Mouse (Mus musculus): ENCODE data around the gene Manba. TPM values are rescaled to one million over a fixed set of nuclear protein-coding genes. Genes with fewer than 3 reads are reported as not detected.

The Manba gene
- polyA plus RNA-seq, 1 experiment: not detected

GRCm38 (mm10) chr3:135498891-135499290, 13.5 kb downstream of the Manba start:
- Histone ChIP-seq H3K9me3 (ENCODE audit: control insufficient read depth, low read length) (peaks cover 6% of the 10 kb centered on the region), H3K4me1 (ENCODE audit: control insufficient read depth) (no peaks in the 10 kb centered on the region), H3K36me3 (ENCODE audit: control insufficient read depth) (no peaks in the 10 kb centered on the region), H3K4me3 (replicated peaks) (no peak overlapping the region), H3K27me3 (ENCODE audit: control insufficient read depth) (no peaks in the 10 kb centered on the region)
- TF ChIP-seq GATA1 (IDR thresholded peaks at IDR 0.05; ENCODE audit: low read length) (no peak), TAL1 (IDR thresholded peaks at IDR 0.05; ENCODE audit: low read length) (no peak)

GRCm38 (mm10) chr3:135503160-135503559, 17.7 kb downstream of the Manba start:
- Histone ChIP-seq H3K27me3 (ENCODE audit: control insufficient read depth) (no peaks in the 10 kb centered on the region), H3K4me1 (ENCODE audit: control insufficient read depth) (no peaks in the 10 kb centered on the region), H3K36me3 (ENCODE audit: control insufficient read depth) (no peaks in the 10 kb centered on the region), H3K9me3 (ENCODE audit: control insufficient read depth, low read length) (peaks cover 3% of the 10 kb centered on the region), H3K4me3 (replicated peaks) (no peak overlapping the region)
- TF ChIP-seq GATA1 (IDR thresholded peaks at IDR 0.05; ENCODE audit: low read length): no peak
- TF ChIP-seq TAL1 (IDR thresholded peaks at IDR 0.05; ENCODE audit: low read length): no peak

- no peak overlapping the region for H3K4me3 ChIP-seq (replicated peaks)
- H3K9me3 ChIP-seq (ENCODE audit: control insufficient read depth, low read length): no peaks in the 10 kb centered on the region
- H3K4me1 ChIP-seq (ENCODE audit: control insufficient read depth): no peaks in the 10 kb centered on the region
- TF ChIP-seq GATA1 (IDR thresholded peaks at IDR 0.05; ENCODE audit: low read length) (no peak), TAL1 (IDR thresholded peaks at IDR 0.05; ENCODE audit: low read length) (no peak)
- H3K36me3 ChIP-seq (ENCODE audit: control insufficient read depth): no peaks in the 10 kb centered on the region
- no peaks in the 10 kb centered on the region for H3K27me3 ChIP-seq (ENCODE audit: control insufficient read depth)
Measured at GRCm38 (mm10) chr3:135505369-135505909, 20.0 kb downstream of the Manba start.

GRCm38 (mm10) chr3:135505916-135506482, 20.6 kb downstream of the Manba start:
- no peak overlapping the region for H3K4me3 ChIP-seq (replicated peaks)
- no peak for TF ChIP-seq GATA1 (IDR thresholded peaks at IDR 0.05; ENCODE audit: low read length)
- no peak for TF ChIP-seq TAL1 (IDR thresholded peaks at IDR 0.05; ENCODE audit: low read length)
- no peaks in the 10 kb centered on the region for H3K36me3 ChIP-seq (ENCODE audit: control insufficient read depth)
- no peaks in the 10 kb centered on the region for H3K4me1 ChIP-seq (ENCODE audit: control insufficient read depth)
- H3K9me3 ChIP-seq (ENCODE audit: control insufficient read depth, low read length): no peaks in the 10 kb centered on the region
- H3K27me3 ChIP-seq (ENCODE audit: control insufficient read depth): no peaks in the 10 kb centered on the region

GRCm38 (mm10) chr3:135507506-135507905, 22.1 kb downstream of the Manba start:
- TF ChIP-seq GATA1 (IDR thresholded peaks at IDR 0.05; ENCODE audit: low read length) (no peak), TAL1 (IDR thresholded peaks at IDR 0.05; ENCODE audit: low read length) (no peak)
- no peaks in the 10 kb centered on the region for H3K4me1 ChIP-seq (ENCODE audit: control insufficient read depth)
- H3K36me3 ChIP-seq (ENCODE audit: control insufficient read depth): no peaks in the 10 kb centered on the region
- no peak overlapping the region for H3K4me3 ChIP-seq (replicated peaks)
- no peaks in the 10 kb centered on the region for H3K9me3 ChIP-seq (ENCODE audit: control insufficient read depth, low read length)
- no peaks in the 10 kb centered on the region for H3K27me3 ChIP-seq (ENCODE audit: control insufficient read depth)

GRCm38 (mm10) chr3:135508191-135508590, 22.8 kb downstream of the Manba start:
- Histone ChIP-seq H3K27me3 (ENCODE audit: control insufficient read depth) (no peaks in the 10 kb centered on the region), H3K4me1 (ENCODE audit: control insufficient read depth) (no peaks in the 10 kb centered on the region), H3K36me3 (ENCODE audit: control insufficient read depth) (no peaks in the 10 kb centered on the region), H3K9me3 (ENCODE audit: control insufficient read depth, low read length) (no peaks in the 10 kb centered on the region), H3K4me3 (replicated peaks) (no peak overlapping the region)
- no peak for TF ChIP-seq TAL1 (IDR thresholded peaks at IDR 0.05; ENCODE audit: low read length)
- TF ChIP-seq GATA1 (IDR thresholded peaks at IDR 0.05; ENCODE audit: low read length): no peak

GRCm38 (mm10) chr3:135510372-135510771, 25.0 kb downstream of the Manba start:
- TF ChIP-seq GATA1 (IDR thresholded peaks at IDR 0.05; ENCODE audit: low read length) (no peak), TAL1 (IDR thresholded peaks at IDR 0.05; ENCODE audit: low read length) (no peak)
- H3K9me3 ChIP-seq (ENCODE audit: control insufficient read depth, low read length): no peaks in the 10 kb centered on the region
- no peaks in the 10 kb centered on the region for H3K36me3 ChIP-seq (ENCODE audit: control insufficient read depth)
- no peaks in the 10 kb centered on the region for H3K4me1 ChIP-seq (ENCODE audit: control insufficient read depth)
- no peaks in the 10 kb centered on the region for H3K27me3 ChIP-seq (ENCODE audit: control insufficient read depth)
- H3K4me3 ChIP-seq (replicated peaks): no peak overlapping the region

GRCm38 (mm10) chr3:135511683-135512082, 26.3 kb downstream of the Manba start:
- H3K4me1 ChIP-seq (ENCODE audit: control insufficient read depth): peaks cover 1% of the 10 kb centered on the region; the same call in 1 of the 2 replicates
- H3K4me3 ChIP-seq (replicated peaks): no peak overlapping the region
- H3K36me3 ChIP-seq (ENCODE audit: control insufficient read depth): no peaks in the 10 kb centered on the region
- no peaks in the 10 kb centered on the region for H3K9me3 ChIP-seq (ENCODE audit: control insufficient read depth, low read length)
- H3K27me3 ChIP-seq (ENCODE audit: control insufficient read depth): no peaks in the 10 kb centered on the region
- no peak for TF ChIP-seq GATA1 (IDR thresholded peaks at IDR 0.05; ENCODE audit: low read length)
- no peak for TF ChIP-seq TAL1 (IDR thresholded peaks at IDR 0.05; ENCODE audit: low read length)

- no peak for TF ChIP-seq GATA1 (IDR thresholded peaks at IDR 0.05; ENCODE audit: low read length)
- TF ChIP-seq TAL1 (IDR thresholded peaks at IDR 0.05; ENCODE audit: low read length): no peak
- no peaks in the 10 kb centered on the region for H3K27me3 ChIP-seq (ENCODE audit: control insufficient read depth)
- peaks cover 8% of the 10 kb centered on the region for H3K4me1 ChIP-seq (ENCODE audit: control insufficient read depth)
- no peak overlapping the region for H3K4me3 ChIP-seq (replicated peaks)
- H3K9me3 ChIP-seq (ENCODE audit: control insufficient read depth, low read length): no peaks in the 10 kb centered on the region
- no peaks in the 10 kb centered on the region for H3K36me3 ChIP-seq (ENCODE audit: control insufficient read depth)
Measured at GRCm38 (mm10) chr3:135513270-135513669, 27.9 kb downstream of the Manba start.
